ENCODE assay signal across 13 mouse cellular contexts in the genomic region with DNA sequence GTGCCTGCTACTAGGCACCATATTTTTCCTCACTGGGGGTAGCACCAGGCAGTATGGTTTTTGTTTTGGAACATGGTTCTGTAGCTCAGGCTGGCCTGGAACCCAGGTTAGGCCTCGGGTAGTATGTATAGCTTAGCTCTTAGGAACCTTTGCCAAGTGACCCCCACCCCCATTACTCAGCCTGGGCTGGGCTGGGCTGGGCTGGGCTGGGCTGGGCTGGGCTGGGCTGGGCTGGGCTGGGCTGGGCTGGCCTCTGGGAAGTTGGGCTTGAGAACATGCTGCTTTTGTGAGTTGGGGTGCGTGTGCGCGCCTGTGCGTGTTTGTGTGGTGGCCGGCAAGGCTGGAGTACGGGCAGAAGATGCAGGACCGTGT. TPM values are rescaled to one million over a fixed set of nuclear protein-coding genes. Genes with fewer than 3 reads are reported as not detected.
DNase-seq lines count a peak whose midpoint lies in the region; ATAC-seq and TF ChIP-seq lines count a peak whose summit lies in the region.
"Had no signal": no experiment of that assay in that cellular context is flagged by ENCODE, and none has a peak within 500 bp of the region (broad histone marks: within the 10 kb centered on the region; RNA-seq: fewer than 3 reads in every experiment).

No protein-coding gene starts in this region.

- DNase-seq in kidney, postnatal 36 days: no peak
- no peak for DNase-seq in CH12.LX (ENCODE audit: extremely low read depth)
- DNase-seq in cerebellum, postnatal 10 days: no peak
- no peak for DNase-seq in adrenal gland, postnatal 14 days
- no peak for DNase-seq in lung, postnatal 10 days
- DNase-seq: adrenal gland, postnatal 10 days; lung, postnatal 4 days had no signal

- no peaks in the 10 kb centered on the region for H3K27me3 ChIP-seq in kidney, embryonic 14.5 days (ENCODE audit: control insufficient read depth, insufficient read depth, low read length)
- no peaks in the 10 kb centered on the region for H3K27me3 ChIP-seq in CH12.LX (replicated peaks)
- no peaks in the 10 kb centered on the region for H3K27me3 ChIP-seq in liver, embryonic 15.5 days
- H3K27me3 ChIP-seq: limb, embryonic 15.5 days; midbrain, embryonic 15.5 days had no signal

- TF ChIP-seq POLR2A in CH12.LX (IDR thresholded peaks at IDR 0.05; ENCODE audit: low read depth, low read length): no peak
- TF ChIP-seq POLR2A in bone marrow, adult 2 months (IDR thresholded peaks at IDR 0.05; ENCODE audit: borderline replicate concordance, control insufficient read depth, low read depth, low read length): no peak

- in situ Hi-C loops in CH12.LX (cut with MboI; ENCODE audit: low pct_ligation_motif_present, low pct_unique_long_range_greater_than_20kb, low sequenced_read_pairs): no loop called here

- no peak overlapping the region for H3K4me2 ChIP-seq in kidney, embryonic 14.5 days (replicated peaks; ENCODE audit: low read depth, low read length)
- peak overlapping the region; percentile 75; the same call in 1 of the 2 replicates for H3K4me2 ChIP-seq in CH12.LX (ENCODE audit: insufficient read depth, low read depth, poor library complexity, severe bottlenecking)
- peak overlapping the region; percentile 46 for H3K4me2 ChIP-seq in liver, embryonic 15.5 days
- H3K4me2 ChIP-seq: limb, embryonic 15.5 days; midbrain, embryonic 15.5 days had no signal

- H3K4me3 ChIP-seq in kidney, embryonic 14.5 days (ENCODE audit: low read length): no peak overlapping the region
- H3K4me3 ChIP-seq in CH12.LX (replicated peaks in 1 of 3; ENCODE audit: low read depth in 2 of 3, low read length in 2 of 3, poor library complexity in 1 of 3): no peak overlapping the region
- H3K4me3 ChIP-seq in bone marrow, adult 2 months (replicated peaks; ENCODE audit: control insufficient read depth, low read depth, low read length): no peak overlapping the region
- no peak overlapping the region for H3K4me3 ChIP-seq in liver, embryonic 15.5 days (replicated peaks)
- H3K4me3 ChIP-seq: limb, embryonic 15.5 days; midbrain, embryonic 15.5 days had no signal

- H3K9ac ChIP-seq in kidney, embryonic 14.5 days (ENCODE audit: low read depth, low read length): no peak overlapping the region
- H3K9ac ChIP-seq in CH12.LX (ENCODE audit: insufficient read depth, low read depth): 0 out of 2 replicates have a peak overlapping the region, but pooled peaks have one; percentile 7
- H3K9ac ChIP-seq in liver, embryonic 15.5 days: no peak overlapping the region
- H3K9ac ChIP-seq: limb, embryonic 15.5 days; midbrain, embryonic 15.5 days had no signal

- H3K36me3 ChIP-seq in kidney, embryonic 14.5 days (ENCODE audit: control insufficient read depth, insufficient read depth, low read length): peaks cover 36% of the 10 kb centered on the region
- H3K36me3 ChIP-seq in CH12.LX (replicated peaks in 1 of 2; ENCODE audit: control insufficient read depth in 1 of 2, insufficient read depth in 1 of 2, low read length in 1 of 2): peaks cover 43 to 62% of the 10 kb centered on the region in 2 experiments
- peaks cover 39% of the 10 kb centered on the region for H3K36me3 ChIP-seq in liver, embryonic 15.5 days (replicated peaks)

- TF ChIP-seq EP300 in CH12.LX (IDR thresholded peaks at IDR 0.05; ENCODE audit: low read length): no peak

- H3K9me3 ChIP-seq in kidney, embryonic 14.5 days (ENCODE audit: control insufficient read depth, low read length): no peaks in the 10 kb centered on the region
- H3K9me3 ChIP-seq in CH12.LX (replicated peaks; ENCODE audit: low read length): no peaks in the 10 kb centered on the region
- H3K9me3 ChIP-seq in liver, embryonic 15.5 days (replicated peaks): no peaks in the 10 kb centered on the region
- H3K9me3 ChIP-seq: G1E; limb, embryonic 15.5 days; midbrain, embryonic 15.5 days had no signal

- H3K79me2 ChIP-seq in CH12.LX (replicated peaks; ENCODE audit: control insufficient read depth, extremely low read depth, insufficient read depth, poor library complexity, severe bottlenecking): peaks cover 68% of the 10 kb centered on the region

- H3K27ac ChIP-seq in kidney, embryonic 14.5 days (ENCODE audit: low read depth, low read length): no peak overlapping the region
- H3K27ac ChIP-seq in CH12.LX (ENCODE audit: insufficient read depth, low read depth): peak overlapping the region; percentile 55
- H3K27ac ChIP-seq in bone marrow, adult 2 months (ENCODE audit: control insufficient read depth, insufficient read depth, low read depth, low read length, poor library complexity): 0 out of 2 replicates have a peak overlapping the region, but pooled peaks have one; percentile 1
- H3K27ac ChIP-seq in liver, embryonic 15.5 days (replicated peaks): peak overlapping the region; percentile 48
- H3K27ac ChIP-seq: limb, embryonic 15.5 days; midbrain, embryonic 15.5 days had no signal

- dilution Hi-C loops in CH12.LX (cut with MboI; ENCODE audit: extremely low pct_ligation_motif_present, extremely low pct_unique_long_range_greater_than_20kb, low sequenced_read_pairs): no loop called here

- no peak for TF ChIP-seq CTCF in CH12.LX (conservative IDR thresholded peaks at IDR 0.05 in 1 of 2, IDR thresholded peaks at IDR 0.05 in 1 of 2; ENCODE audit: low read depth in 2 of 2, low read length in 2 of 2)
- no peak for TF ChIP-seq CTCF in bone marrow, adult 2 months (IDR thresholded peaks at IDR 0.05; ENCODE audit: control insufficient read depth, insufficient read depth, low read length)

- H3K4me1 ChIP-seq in kidney, embryonic 14.5 days (ENCODE audit: control insufficient read depth, insufficient read depth, low read length): peaks cover 18% of the 10 kb centered on the region
- H3K4me1 ChIP-seq in CH12.LX (ENCODE audit: control insufficient read depth in 1 of 2, insufficient read depth in 2 of 2): peaks cover 48 to 69% of the 10 kb centered on the region in 2 experiments
- peaks cover 19% of the 10 kb centered on the region for H3K4me1 ChIP-seq in bone marrow, adult 2 months (ENCODE audit: control insufficient read depth, insufficient read depth, low read length)
- H3K4me1 ChIP-seq in liver, embryonic 15.5 days (replicated peaks): peaks cover 57% of the 10 kb centered on the region

- TF ChIP-seq RAD21 in CH12.LX (IDR thresholded peaks at IDR 0.05; ENCODE audit: low read depth, low read length): no peak

- ATAC-seq in kidney, embryonic 14.5 days (ENCODE audit: low FRiP score, low TSS enrichment): peak; percentile 47; the same call in 1 of the 2 replicates
- ATAC-seq in liver, embryonic 15.5 days (ENCODE audit: insufficient read depth): no peak
- ATAC-seq: midbrain, embryonic 15.5 days had no signal

- 85% methylated on average over 8 of the region's 8 CpGs for WGBS in kidney, embryonic 14.5 days
- WGBS in bone marrow, adult 2 months: 84% methylated on average over 8 of the region's 8 CpGs
- 74% methylated on average over 8 of the region's 8 CpGs for WGBS in liver, embryonic 15.5 days (ENCODE audit: insufficient replicate concordance)

TF ChIP-seq in CH12.LX, 34 proteins besides CTCF, POLR2A, EP300 and RAD21:
- no peak for TF ChIP-seq JUN (IDR thresholded peaks at IDR 0.05; ENCODE audit: insufficient read depth, low read depth, low read length)
- TF ChIP-seq ZNF384 (IDR thresholded peaks at IDR 0.05; ENCODE audit: low read depth, low read length): no peak
- TF ChIP-seq JUND (conservative IDR thresholded peaks at IDR 0.05; ENCODE audit: low read depth, low read length): no peak
- TF ChIP-seq MXI1 (IDR thresholded peaks at IDR 0.05; ENCODE audit: low read depth, low read length): no peak
- TF ChIP-seq BHLHE40 (IDR thresholded peaks at IDR 0.05; ENCODE audit: low read depth, low read length): no peak
- TF ChIP-seq SIN3A (IDR thresholded peaks at IDR 0.05; ENCODE audit: low read length): no peak
- no peak for TF ChIP-seq USF2 (conservative IDR thresholded peaks at IDR 0.05; ENCODE audit: low read depth, low read length)
- no peak for TF ChIP-seq CHD2 (IDR thresholded peaks at IDR 0.05; ENCODE audit: low read length)
- TF ChIP-seq ELF1 (IDR thresholded peaks at IDR 0.05; ENCODE audit: low read depth, low read length): no peak
- TF ChIP-seq HCFC1 (IDR thresholded peaks at IDR 0.05; ENCODE audit: low read depth, low read length): no peak
- no peak for TF ChIP-seq MAZ (IDR thresholded peaks at IDR 0.05; ENCODE audit: low read depth, low read length)
- TF ChIP-seq SMC3 (IDR thresholded peaks at IDR 0.05; ENCODE audit: low read depth, low read length): no peak
- no peak for TF ChIP-seq MEF2A (IDR thresholded peaks at IDR 0.05; ENCODE audit: borderline replicate concordance, low read depth, low read length)
- no peak for TF ChIP-seq TBP (conservative IDR thresholded peaks at IDR 0.05; ENCODE audit: low read depth, low read length)
- no peak for TF ChIP-seq POLR2AphosphoS2 (IDR thresholded peaks at IDR 0.05; ENCODE audit: low read depth, low read length)
- TF ChIP-seq PAX5 (IDR thresholded peaks at IDR 0.05; ENCODE audit: low read length): no peak
- no peak for TF ChIP-seq NELFE (IDR thresholded peaks at IDR 0.05; ENCODE audit: low read depth, low read length)
- TF ChIP-seq RCOR1 (conservative IDR thresholded peaks at IDR 0.05; ENCODE audit: low read depth, low read length): no peak

RNA-seq across cellular contexts. Expression of a gene that starts 13.3 kb away (rescaled TPM):
- 69.5 and 122 TPM in 2 replicates for polyA plus RNA-seq in kidney, embryonic 14.5 days (2014; fragmentation: Nextera tagmentation; extraction: Ambion mirVana)
- 300 and 318 TPM in 2 replicates for total RNA-seq in CH12.LX (2012; rRNA removed)
- total RNA-seq in CH12.LX (2014; rRNA removed): 223 and 251 TPM in 2 replicates
- polyA plus RNA-seq in CH12.LX (2012; ENCODE audit: insufficient read length, low read depth): 465 and 470 TPM in 2 replicates
- 271 and 453 TPM in 2 replicates for polyA plus RNA-seq in bone marrow, adult 2 months (2011; ENCODE audit: insufficient read depth, insufficient read length, low replicate concordance, missing spikeins)
- 73.5 and 76.0 TPM in 2 replicates for polyA plus RNA-seq in liver, embryonic 15.5 days (2015; fragmentation: Nextera tagmentation; extraction: Ambion mirVana)
- 876 and 969 TPM in 2 replicates for total RNA-seq in adrenal gland, postnatal 14 days (2021)

RNA-seq across cellular contexts. Expression of a gene that starts 55.9 kb away (rescaled TPM):
- polyA plus RNA-seq in kidney, embryonic 14.5 days (2014; fragmentation: Nextera tagmentation; extraction: Ambion mirVana): 2.2 and 4.6 TPM in 2 replicates
- total RNA-seq in CH12.LX (2012; rRNA removed): 9.5 and 10.5 TPM in 2 replicates
- 5.5 and 6.3 TPM in 2 replicates for total RNA-seq in CH12.LX (2014; rRNA removed)
- 3.6 and 4.7 TPM in 2 replicates for polyA plus RNA-seq in CH12.LX (2012; ENCODE audit: insufficient read length, low read depth)
- polyA plus RNA-seq in bone marrow, adult 2 months (2011; ENCODE audit: insufficient read depth, insufficient read length, low replicate concordance, missing spikeins): 39.7 and 97.9 TPM in 2 replicates
- polyA plus RNA-seq in liver, embryonic 15.5 days (2015; fragmentation: Nextera tagmentation; extraction: Ambion mirVana): 11.0 and 11.4 TPM in 2 replicates
- 12.8 and 22.1 TPM in 2 replicates for total RNA-seq in adrenal gland, postnatal 14 days (2021)
